8 mouse cellular contexts compared by ENCODE assay signal in the genomic region with DNA sequence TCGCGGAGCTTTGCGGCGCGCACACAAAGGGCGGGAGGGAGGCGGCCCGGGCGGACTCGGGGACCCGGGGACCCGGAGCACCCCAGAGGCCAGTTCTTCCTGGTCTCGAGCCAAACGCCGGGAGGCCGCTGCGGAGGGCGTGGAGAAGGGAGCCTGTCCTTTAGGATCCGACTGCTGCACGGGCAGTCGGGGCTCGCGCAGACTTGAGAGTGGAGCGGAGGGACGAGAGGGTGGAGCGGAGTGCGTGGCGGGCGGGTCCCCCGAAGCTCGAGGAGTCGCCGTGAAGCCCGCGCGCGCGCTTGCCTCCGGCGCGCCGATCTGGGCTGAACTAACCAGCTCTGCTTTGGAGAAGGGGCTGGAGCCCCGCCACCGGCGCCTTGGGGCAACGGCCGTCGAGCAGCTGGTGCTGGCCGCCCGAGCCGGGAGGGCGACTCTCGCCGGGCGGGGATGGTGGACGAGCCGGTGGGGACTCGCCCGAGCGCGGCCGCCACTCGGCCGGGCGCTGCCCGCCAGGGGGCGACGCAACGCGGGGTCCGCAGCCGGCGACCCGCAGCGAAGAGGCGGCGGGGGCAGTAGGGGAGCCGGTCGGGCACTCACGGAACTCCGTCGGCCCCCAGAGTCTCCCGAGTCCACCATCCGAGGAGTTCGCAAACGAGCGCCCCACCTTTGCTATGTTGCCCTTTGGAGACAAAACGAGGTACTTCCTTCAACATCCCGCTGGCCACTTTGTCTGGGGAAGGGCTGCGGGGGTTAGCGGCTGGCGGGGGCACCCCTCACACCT. TPM values are rescaled to one million over a fixed set of nuclear protein-coding genes. Genes with fewer than 3 reads are reported as not detected.
A peak's percentile ranks its signal among the peaks of the same experiment; 100 is the strongest.
DNase-seq lines count a peak whose midpoint lies in the region; ATAC-seq and TF ChIP-seq lines count a peak whose summit lies in the region.

No protein-coding gene starts in this region.

- H3K9ac ChIP-seq in intestine, postnatal 0 days (ENCODE audit: low read depth, low read length): peak overlapping the region; percentile 88
- H3K9ac ChIP-seq in limb, embryonic 13.5 days: peak overlapping the region; percentile 87
- peak overlapping the region; percentile 82 for H3K9ac ChIP-seq in midbrain, embryonic 13.5 days (replicated peaks)

- WGBS in intestine, postnatal 0 days: under 1% methylated on average over 81 of the region's 92 CpGs
- WGBS in limb, embryonic 13.5 days: under 1% methylated on average over 72 of the region's 92 CpGs
- under 1% methylated on average over 92 of the region's 92 CpGs for WGBS in midbrain, embryonic 13.5 days

- TF ChIP-seq CTCF in intestine, postnatal 0 days (IDR thresholded peaks at IDR 0.05; ENCODE audit: low read depth): peak; percentile 70

- no peaks in the 10 kb centered on the region for H3K9me3 ChIP-seq in intestine, postnatal 0 days (ENCODE audit: control insufficient read depth)
- H3K9me3 ChIP-seq in limb, embryonic 13.5 days: no peaks in the 10 kb centered on the region
- no peaks in the 10 kb centered on the region for H3K9me3 ChIP-seq in midbrain, embryonic 13.5 days

- H3K4me2 ChIP-seq in intestine, postnatal 0 days (replicated peaks; ENCODE audit: low read depth): peak overlapping the region; percentile 95
- H3K4me2 ChIP-seq in limb, embryonic 13.5 days (replicated peaks): peak overlapping the region; percentile 83
- peak overlapping the region; percentile 84 for H3K4me2 ChIP-seq in midbrain, embryonic 13.5 days (replicated peaks)

- no peaks in the 10 kb centered on the region for H3K27me3 ChIP-seq in intestine, postnatal 0 days (replicated peaks; ENCODE audit: control insufficient read depth, insufficient read depth, low read length)
- H3K27me3 ChIP-seq in limb, embryonic 13.5 days: no peaks in the 10 kb centered on the region
- no peaks in the 10 kb centered on the region for H3K27me3 ChIP-seq in midbrain, embryonic 13.5 days

- DNase-seq in adrenal gland, postnatal 14 days: peak; percentile 90
- peak; percentile 44 for DNase-seq in embryo, embryonic 11.5 days (ENCODE audit: low read depth, low spot score)
- peak; percentile 98 for DNase-seq in heart, adult 11 months
- peak; percentile 14 for DNase-seq in spleen, adult 12 weeks (ENCODE audit: low spot score)
- DNase-seq in adipocyte (ENCODE audit: low spot score): no peak

- peak overlapping the region; percentile 89 for H3K4me3 ChIP-seq in intestine, postnatal 0 days (ENCODE audit: low read depth, low read length)
- peak overlapping the region; percentile 76 for H3K4me3 ChIP-seq in limb, embryonic 13.5 days
- H3K4me3 ChIP-seq in midbrain, embryonic 13.5 days (replicated peaks): peak overlapping the region; percentile 73

- no peaks in the 10 kb centered on the region for H3K36me3 ChIP-seq in intestine, postnatal 0 days (ENCODE audit: control insufficient read depth, insufficient read depth)
- no peaks in the 10 kb centered on the region for H3K36me3 ChIP-seq in limb, embryonic 13.5 days
- no peaks in the 10 kb centered on the region for H3K36me3 ChIP-seq in midbrain, embryonic 13.5 days

- no peaks in the 10 kb centered on the region for H3K4me1 ChIP-seq in intestine, postnatal 0 days (replicated peaks; ENCODE audit: control insufficient read depth, insufficient read depth, low read length)
- H3K4me1 ChIP-seq in limb, embryonic 13.5 days: peaks cover 11% of the 10 kb centered on the region
- peaks cover 28% of the 10 kb centered on the region for H3K4me1 ChIP-seq in midbrain, embryonic 13.5 days (replicated peaks)

- H3K27ac ChIP-seq in intestine, postnatal 0 days (ENCODE audit: low read depth, low read length): peak overlapping the region; percentile 96
- peak overlapping the region; percentile 90 for H3K27ac ChIP-seq in limb, embryonic 13.5 days
- peak overlapping the region; percentile 81 for H3K27ac ChIP-seq in midbrain, embryonic 13.5 days

- peak; percentile 80 for ATAC-seq in intestine, postnatal 0 days
- ATAC-seq in limb, embryonic 13.5 days (ENCODE audit: low FRiP score, low read depth): peak; percentile 82
- peak; percentile 86 for ATAC-seq in midbrain, embryonic 13.5 days

RNA-seq across cellular contexts. Expression of a gene that starts 1.4 kb away (rescaled TPM):
- total RNA-seq in adrenal gland, postnatal 14 days (2021): 27.9 and 31.4 TPM in 2 replicates
- polyA plus RNA-seq in intestine, postnatal 0 days (2015; fragmentation: Nextera tagmentation; extraction: Ambion mirVana): 9.0 and 9.1 TPM in 2 replicates
- polyA plus RNA-seq in limb, embryonic 13.5 days (2015; fragmentation: Nextera tagmentation; extraction: Ambion mirVana): 3.3 and 3.7 TPM in 2 replicates
- polyA plus RNA-seq in midbrain, embryonic 13.5 days (2015; fragmentation: Nextera tagmentation; extraction: Ambion mirVana): 2.8 and 3.2 TPM in 2 replicates
